Mouse (Mus musculus): Measurements from ENCODE around the gene B9d2.
A peak's percentile ranks its signal among the peaks of the same experiment; 100 is the strongest.
"Not testable (repeated sequence)": the region's sequence is repeated elsewhere in the genome, so short reads cannot be mapped to it uniquely, and the experiment has no call there.

Gene B9d2

DNA sequence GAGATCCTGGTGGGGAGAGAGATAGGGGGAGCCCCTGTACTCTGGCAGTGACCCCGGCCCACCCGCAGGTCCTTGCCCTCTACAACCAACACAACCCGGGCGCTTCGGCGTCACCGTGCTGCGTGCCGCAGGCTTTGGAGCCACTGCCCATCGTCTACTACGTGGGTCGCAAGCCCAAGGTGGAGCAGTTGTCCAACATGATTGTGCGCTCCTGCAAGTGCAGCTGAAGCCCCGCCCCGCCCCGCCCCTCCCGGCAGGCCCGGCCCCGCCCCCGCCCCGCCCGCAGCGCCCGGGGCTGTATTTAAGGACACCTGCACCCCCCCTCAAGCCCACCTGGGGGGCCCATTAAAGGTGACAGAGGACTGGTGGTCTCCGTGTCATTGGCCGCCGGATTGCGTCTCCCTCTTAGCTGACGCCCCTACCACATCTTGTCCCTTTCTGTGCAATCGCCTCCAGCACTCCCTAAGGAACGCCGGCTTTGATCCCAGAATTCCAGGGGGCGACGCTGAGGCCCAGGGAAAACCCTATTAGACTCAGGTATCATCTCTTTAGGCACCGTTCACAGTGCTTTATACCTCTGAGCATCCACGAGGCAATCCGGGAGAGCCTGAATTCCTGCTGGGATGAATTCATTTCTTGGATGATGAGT, 24.3 kb downstream of the B9d2 start:
- DNase-seq = no peak

DNA sequence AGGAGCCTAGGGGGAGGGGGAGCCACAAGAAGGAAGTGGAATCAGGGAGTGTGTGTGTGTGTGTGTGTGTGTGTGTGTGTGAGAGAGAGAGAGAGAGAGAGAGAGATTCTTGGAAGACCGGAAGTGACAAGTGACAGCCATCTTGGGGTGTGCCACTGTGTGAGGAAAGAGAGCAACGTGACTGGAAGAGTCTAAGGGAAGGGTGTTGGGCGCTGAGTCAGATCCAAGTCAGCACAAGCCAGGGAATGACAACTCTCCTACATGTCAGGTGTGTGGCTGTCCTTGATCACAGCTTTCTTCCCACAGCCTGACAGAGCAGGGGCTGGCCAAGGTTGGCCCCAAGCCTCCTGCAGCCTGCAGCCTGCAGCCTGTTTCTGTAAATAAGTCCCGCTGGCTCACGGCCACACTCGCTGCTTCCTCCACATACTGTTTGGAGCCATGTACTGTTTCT, 25.2 kb downstream of the B9d2 start:
- DNase-seq = no peak

DNA sequence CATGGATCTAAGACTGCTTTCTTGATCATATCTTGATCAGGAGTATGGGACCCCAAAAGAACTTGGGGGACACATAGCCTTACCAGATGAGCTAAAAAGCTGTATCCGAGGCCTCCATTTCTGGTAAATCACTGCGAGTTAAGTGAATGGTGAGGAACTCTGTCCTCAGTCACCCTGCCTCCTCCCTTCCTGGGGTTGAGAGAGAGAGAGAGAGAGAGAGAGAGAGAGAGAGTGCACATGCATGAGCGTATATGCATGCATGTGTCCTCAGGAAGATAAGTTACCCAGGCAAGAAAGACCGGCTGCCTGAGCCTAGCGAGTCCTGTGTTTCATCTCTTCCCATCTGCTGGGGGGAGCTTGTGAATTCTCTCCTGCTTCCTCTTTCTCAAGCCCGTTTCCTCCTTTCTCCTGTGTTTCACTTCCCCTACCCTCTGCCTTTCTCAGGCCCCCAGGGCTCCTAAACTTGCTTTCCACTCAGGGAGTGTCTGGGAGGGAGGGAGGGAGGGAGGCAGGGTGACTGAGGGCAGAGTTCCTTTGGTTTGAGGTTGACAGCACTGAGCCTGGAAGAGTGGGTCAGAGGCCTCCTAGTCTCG, 26.1 kb downstream of the B9d2 start:
- DNase-seq = no peak

DNA sequence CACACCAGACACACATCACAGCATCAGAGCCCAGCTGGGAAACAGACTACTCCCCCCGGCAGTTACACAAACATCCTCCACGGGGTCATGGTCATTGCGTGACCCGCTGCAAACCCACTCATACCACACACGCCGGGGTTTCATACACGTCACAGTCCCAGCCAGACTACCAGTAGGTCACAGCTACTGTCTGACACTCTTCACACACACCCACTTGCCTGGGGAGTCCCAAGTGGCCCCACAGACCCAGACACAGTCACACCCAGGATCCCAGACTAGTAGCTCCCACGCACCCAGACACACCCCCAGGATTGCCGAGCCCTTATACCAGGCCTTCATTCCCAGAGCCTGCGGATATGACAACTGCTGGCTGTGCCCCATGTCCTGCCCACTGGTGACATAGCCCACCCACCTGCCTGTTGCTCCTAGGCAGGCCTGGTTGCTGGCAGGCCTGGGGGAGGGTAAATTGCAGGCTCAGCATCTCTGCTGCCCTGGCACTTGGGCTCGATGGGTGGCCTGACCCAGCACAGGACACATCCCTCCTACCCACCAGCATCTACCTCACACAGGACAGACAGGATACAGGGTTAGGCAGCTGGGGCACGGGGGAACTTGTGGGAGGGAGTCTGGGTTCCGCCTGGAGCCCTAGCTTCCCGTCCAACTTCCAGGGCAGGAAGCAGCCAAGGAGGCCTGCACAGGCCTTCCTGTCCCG, 27.2 kb downstream of the B9d2 start:
- no peak for DNase-seq

DNA sequence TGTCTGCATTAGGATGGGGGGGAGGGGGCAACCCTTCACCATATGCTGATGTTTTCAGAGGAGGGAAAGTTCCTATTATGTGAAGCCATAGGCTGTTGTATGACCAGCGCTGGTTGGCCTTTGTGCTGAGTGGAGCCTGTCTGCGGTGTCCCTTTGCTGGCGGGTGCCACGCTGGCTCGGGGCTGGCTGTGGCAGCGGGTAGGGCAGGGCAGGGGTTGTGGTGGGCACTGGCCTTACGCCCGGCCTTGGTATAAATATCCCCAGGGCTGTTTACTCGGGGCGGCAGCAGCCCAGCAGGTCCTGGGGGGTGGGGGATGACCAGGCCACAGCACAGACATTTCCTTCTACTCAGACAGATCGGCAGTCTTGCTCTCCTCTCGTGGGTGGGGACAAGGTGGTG, 29.4 kb downstream of the B9d2 start:
- DNase-seq = no peak

DNA sequence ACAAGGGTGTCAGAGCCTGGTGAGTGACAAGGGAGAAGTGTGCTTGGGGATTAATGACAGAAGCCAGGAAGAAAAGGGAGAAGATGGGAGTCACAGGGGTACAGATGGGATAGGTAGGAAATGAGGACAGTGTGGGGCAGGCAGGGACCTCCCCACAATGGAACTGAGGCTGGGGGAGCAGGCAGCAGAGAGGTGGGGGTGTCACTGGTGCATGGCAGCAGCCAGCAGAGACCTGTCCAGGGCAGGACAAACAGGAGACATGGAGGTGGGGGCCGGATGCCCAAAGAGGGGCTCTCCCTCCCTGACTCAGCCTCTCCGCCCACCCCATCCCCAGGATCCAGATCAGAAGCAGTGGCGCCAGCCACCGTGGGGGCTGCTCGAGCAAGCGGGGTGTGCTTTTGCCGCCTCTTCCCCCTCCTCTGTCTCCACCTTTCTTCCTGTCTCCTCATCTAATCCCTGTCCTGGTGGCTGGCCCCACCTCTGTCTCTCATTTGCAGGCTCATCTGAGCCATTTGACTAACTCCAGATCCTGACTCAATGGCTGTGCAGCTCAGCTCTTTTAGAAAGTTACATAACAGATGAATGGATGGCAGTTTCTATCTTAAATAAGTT, 30.0 kb downstream of the B9d2 start:
- DNase-seq = peak; percentile 70

DNA sequence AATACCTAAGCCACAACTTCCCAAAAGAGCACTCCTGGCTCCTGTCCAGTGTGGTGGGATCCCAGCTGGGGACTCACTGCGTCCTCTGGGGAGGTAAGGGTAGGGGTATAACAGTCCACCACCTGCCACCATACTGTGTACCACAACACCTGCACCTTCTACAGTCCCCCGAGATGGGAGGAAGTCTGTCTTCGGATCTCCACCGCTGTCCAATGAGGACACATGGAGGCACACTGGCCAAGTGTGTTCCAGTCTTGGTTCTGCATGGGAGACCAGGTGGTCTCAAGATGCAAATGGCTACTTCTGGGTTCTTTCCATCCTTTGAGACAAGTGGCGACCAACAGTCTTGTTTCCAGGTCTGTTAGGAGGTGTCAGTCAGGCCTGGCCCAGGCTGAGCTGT, 30.6 kb downstream of the B9d2 start:
- DNase-seq = no peak

DNA sequence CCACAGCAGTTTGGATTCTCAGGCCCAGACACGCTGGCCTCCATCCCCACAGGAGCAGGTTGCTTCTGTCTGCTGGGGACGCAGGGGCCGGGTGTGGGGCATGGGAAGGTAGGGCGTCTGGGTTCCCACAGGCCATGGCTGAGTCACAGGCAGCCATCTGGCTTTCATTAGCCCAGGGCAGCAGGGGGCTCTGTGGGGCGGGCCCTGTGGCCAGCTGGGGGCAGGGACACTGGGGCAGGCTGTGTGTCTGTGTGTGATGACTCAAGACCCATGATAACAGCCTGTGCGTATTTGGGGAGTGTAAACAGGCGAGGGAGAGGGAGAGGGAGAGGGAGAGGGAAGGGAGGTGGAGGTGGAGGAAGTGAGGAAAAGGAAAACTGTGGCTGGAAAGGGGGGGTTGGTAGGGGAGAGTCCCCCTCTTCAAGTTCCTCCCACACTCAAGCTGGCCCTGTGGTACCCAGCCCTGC, 31.2 kb downstream of the B9d2 start:
- no peak for DNase-seq

DNA sequence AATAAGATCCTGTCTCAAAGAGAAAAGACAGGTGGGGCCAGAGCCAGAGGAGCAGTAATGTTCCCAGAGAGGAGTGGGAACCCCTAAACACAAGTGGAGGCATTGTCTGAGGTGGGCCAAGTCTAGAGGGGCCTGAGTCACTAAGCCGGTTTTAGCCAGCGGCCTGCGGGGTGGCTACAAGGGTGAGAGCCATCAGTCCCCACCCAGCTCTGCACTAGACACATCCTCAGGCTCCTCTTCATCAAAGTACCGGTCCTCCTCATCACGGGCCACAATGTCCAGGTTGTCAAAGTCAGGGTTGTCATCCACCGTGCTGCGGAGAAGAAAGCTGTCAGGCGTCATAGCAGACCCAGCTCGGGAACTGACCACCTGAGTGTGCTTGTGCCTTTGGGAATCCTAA, 32.2 kb downstream of the B9d2 start:
- DNase-seq = no peak

DNA sequence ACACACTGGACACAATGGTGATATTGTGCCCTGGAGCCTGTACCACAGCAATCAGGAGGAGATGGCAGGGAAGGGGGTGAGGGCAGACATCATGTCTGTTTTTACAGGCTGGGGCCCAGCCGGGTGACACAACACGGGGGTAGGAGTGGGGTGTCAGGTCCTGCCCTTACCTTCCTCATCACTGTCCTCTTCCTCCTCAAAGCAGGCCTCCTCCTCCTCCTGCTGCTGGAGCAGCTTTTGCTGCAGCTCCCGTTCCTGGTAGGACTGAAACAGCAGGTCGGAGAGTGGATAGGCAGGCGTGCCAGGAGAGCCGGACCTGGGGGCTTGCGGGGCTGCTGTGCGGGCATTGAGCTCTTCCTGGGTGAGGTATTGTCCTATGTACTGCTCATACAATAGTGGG, 34.0 kb downstream of the B9d2 start:
- no peak for DNase-seq

DNA sequence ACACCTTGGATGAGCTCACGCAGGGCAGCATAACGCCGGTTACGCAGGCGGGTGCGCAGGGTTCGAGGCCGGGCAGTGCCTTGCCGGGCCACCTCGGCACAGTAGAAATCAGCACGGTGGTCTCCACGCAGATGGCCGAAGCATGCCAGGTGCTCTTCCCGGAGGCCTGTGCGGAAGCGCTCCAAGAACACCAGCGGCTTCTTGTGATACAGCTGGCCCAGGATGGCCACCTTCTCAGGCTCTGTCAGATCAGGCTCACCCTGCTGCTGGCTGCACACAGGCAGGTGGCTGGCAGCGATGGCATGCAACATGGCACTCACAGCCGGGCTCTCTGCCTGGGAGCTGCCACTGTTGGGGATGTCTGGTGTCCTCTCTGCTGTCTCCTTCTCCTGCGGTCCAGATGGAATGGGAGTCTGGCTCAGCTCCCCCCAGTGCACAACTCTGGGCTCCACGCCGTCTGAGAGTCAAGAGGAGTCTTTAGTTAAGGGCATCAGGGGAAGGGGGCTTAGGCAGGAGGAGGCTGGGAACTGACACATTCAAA, 35.2 kb downstream of the B9d2 start:
- DNase-seq = no peak

DNA sequence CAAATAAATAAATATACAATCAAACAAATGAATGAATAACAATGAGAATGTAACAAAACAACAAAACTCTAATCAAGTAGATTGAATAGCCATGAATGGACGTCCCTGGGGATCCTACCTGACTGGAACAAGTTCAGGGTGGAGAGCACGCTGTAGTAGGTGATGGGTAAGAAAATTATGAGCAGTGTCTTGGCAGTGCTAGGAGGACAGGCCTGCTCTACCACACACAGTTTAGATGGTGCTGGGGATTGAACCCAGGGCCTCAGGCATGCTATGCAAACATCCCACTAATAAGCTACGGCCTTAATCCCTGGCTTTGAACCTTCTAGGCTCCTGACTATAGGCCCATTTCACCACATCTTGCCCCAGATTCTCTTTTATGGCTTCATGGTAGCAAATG, 36.9 kb downstream of the B9d2 start:
- no peak for DNase-seq

DNA sequence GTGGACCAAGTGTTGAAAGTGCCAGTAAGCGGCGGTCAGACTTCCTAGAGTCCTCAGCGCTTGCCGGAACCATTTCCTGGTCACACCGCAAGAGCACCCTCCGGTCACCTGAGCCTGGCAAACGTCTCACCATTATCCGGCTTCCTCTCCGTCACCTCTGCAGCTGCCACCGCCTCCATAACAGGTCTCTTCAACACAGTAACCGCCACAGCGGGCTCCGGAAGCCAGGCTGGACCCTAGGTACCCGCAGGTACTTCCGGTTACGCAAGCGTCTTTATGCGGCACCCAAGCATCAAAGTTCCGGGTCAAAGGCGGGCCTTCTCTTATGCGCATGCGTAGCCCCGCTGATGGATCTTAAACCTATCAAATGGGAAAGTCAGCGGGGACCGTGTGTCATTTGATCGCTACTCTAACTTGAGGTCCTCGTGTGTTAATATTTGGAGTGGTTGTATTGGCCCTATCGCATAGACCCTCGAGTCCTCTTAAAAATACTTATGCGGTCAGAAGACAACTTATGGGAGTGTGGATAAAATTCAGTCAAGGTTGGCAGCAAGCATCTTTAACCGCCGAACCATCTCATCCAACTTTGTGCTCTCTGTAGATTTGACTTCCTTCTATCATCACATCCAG, 38.3 kb downstream of the B9d2 start, which contains the start of gene Ccdc97:
TSS of gene Ccdc97 (minus strand) at position 301 of the 630 bp plus-strand sequence.
- peak; percentile 94 for DNase-seq

DNA sequence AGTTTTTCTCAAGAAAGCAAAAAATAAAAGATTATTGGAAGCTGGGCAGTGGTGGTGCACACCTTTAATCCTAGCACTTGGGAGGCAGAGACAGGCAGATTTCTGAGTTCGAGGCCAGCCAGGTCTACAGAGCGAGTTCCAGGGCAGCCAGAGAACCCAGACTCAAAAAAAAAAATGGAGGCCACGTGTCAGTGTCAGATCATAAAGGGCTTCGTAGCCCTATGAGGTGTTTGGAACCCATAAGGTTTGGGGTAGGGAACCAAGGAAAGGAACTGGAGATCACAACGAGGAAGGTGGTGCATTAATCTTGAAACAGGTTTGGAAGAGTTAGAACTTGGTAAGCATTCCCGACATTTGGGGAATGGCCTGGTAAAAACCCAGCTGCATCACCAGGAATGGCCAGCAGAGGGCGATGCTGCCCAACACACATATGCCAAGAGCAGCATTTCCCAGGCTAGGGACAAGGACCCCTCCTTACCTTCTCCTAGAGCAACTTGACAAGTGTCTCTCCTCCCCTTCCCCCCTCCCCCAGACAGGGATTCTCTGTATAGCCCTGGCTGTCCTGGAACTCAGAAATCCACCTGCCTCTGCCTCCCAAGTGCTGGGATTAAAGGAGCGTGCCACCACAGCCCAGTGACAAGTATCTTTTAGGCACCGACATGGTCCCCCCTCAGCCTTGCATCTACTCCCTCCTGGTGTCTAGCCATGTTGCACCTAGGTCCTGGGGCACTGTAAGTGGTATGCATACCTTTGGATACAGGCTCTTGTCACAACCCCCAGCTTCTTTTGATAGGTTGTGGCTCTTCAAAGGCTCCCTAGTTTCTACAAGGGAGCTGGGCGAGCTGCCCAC, 39.4 kb downstream of the B9d2 start:
- DNase-seq = peak; percentile 73

DNA sequence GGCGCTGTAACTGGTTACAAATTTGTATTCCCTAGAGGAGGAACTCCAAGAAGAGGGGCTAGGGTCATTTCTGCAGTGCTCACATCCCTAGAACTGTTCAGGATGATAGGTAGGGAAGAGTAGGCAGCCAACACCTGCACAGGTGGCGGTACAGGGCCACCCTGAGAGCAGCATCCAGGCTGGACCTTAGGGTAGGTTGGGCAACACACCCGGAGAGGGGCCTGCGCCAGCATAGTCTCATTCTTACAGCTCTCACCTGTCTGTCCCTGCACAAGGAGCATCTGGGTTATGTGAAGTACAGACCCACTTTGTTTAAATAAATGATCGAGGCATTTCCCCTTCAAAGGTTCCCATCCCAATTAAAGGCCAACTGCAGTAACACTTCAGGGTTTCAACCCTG, 40.2 kb downstream of the B9d2 start:
- no peak for DNase-seq

DNA sequence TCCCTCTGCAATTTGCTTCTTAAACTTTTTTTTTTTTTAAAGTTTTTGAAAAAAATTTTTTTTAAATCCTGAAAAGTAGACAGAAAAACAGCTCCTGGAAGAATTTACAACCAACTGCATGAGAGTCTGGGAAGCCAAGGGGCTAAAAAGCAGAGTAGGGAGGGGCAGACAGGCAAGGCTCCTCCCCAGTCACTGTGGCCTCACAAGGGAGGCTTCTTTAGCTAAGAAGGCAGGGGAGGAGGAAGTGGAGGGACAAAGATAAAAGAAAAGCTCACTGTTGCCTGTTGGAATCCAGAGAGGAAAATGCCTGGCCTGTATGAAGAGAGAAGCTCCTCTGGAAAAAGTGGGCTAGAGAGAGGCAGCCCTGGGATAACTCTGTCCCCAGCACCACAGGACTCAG, 41.2 kb downstream of the B9d2 start:
- DNase-seq = not testable (repeated sequence)

DNA sequence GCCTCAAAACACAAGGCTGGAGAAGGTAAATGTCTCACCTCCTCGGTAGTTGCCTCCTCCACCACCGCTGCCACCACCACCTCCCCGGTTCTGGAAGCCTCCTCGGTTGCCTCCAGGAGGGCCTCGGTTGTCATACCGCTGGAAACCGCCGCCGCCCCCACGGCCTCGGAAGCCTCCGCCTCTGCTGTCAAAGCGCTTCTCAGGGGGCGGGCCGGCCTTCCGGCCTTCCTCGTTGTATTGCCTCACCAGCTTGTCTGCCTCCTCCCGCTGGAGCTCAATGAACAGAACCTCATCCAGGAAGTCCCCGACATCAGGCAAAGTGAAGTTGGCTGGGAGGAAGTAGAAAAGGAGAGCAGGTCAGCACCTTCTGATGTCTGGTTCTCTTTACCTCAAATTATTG, 45.3 kb downstream of the B9d2 start:
- DNase-seq = no peak

DNA sequence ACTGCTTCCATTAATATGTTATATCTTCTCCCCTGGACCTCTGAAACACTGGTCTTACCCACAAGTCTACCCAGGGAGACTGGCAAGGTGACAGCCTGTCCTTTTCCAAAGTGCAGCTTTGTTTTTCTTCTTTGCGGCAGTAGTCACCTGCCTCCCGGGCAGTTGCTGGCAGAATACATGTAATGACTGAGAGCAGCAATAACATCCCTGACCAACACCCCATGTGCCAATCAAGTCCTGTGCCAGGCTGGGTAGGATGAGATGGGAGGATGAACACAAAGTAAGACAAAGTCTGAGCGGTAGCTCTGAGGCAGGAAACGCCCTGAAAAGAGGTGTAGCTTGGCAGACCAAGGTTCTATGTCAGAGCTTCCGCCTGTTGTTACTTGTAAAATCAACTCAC, 47.2 kb downstream of the B9d2 start:
- no peak for DNase-seq

DNA sequence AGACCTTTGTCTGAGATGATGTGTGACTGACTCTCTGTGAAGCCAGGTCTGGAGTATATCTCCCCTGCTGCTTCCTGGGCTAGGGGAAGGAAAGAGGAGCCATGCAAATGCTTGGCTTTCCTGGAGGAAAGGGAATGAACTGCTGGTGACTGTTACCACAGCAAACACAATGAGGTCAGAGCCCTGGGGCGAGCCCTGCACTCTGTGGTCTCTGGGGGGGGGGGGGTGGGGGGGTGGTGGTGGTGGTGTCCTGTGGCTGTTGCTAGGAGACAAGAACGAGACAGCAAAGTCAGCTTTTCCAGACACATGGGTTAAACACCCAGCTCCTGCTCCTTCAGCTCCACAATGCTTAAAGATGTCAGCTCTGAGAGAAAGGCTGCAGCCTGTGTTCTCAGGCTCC, 48.8 kb downstream of the B9d2 start:
- DNase-seq = no peak

DNA sequence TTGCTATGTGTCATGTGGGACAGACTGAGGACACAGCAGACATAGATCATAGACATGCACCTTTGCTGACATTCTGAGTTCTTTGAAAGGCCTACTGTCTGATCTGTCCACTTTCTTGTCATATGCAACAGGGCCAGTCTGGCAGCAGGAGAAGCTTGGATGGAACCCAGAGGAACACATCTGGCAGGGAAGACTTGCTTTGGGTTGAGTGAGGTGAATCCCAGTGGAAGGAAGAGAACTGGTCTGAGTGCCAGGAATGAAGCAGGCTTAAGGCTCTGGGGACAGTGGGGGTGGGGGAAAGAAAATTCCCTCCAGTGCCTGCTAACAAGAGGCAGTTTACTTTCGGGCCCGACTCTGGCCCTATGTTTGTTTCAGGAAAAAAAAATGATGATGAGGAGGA, 49.3 kb downstream of the B9d2 start:
- DNase-seq = no peak

DNA sequence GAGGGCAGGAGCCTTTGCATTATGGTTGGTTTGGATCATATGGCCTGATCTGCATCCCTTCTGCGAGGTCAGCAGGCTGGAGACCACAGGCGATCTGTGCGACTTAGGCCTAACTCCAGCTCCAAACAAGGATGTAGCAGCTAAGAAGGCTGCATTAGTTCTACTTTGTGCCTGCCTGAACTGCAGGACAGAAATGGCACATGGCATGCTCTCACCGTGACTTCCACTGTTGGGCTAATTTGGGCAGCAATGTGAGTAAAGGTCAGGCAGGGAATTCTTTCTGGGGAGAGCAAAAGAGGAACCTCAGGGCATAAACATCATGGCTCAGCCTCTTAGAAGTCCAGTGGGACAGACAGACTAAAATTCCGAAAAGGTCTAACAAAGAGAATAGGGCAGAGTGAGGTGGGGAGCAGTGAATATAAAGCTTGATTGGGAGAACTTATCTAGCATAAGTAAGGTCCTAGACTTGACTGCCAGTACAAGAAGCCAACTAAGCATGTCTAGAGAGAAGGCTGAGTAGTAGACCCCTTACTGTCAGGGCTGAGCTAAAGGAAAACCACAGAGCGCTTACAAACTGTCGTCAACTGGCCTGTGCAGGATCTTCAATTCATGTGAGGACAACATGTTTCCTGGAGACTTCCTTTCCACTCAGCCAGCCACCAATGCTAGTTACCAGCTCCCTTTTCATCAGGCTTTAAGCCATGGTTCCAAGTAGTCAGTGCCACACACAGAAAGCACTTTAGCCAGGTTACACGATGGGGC, 50.9 kb downstream of the B9d2 start:
- DNase-seq = no peak

Data from right cerebral cortex, postnatal 25 days (tissue).